Mouse (Mus musculus) adrenal gland, postnatal 10 days (tissue): ENCODE data around the gene Mgat4e. TPM values are rescaled to one million over a fixed set of nuclear protein-coding genes. Genes with fewer than 3 reads are reported as not detected.

ENCODE experiments used
- DNase-seq: peaks from one replicate; pipeline ENCODE4 v3.0.0; 2021; ENCODE audit warnings: mixed read lengths
- total RNA-seq, 2 experiments: library from RNA; stranded (reverse); gene quantifications; 2 replicates each; pipeline ENCODE4 v1.2.3; 2021

The Mgat4e gene
- total RNA-seq, 2 experiments from 2014 or later: not detected

- DNase-seq: peak; percentile 50
Measured at GRCm38 (mm10) chr1:134513312-134513860, 36.1 kb downstream of the Mgat4e start.

- no peak for DNase-seq
Measured at GRCm38 (mm10) chr1:134512584-134512983, 36.9 kb downstream of the Mgat4e start.

DNA sequence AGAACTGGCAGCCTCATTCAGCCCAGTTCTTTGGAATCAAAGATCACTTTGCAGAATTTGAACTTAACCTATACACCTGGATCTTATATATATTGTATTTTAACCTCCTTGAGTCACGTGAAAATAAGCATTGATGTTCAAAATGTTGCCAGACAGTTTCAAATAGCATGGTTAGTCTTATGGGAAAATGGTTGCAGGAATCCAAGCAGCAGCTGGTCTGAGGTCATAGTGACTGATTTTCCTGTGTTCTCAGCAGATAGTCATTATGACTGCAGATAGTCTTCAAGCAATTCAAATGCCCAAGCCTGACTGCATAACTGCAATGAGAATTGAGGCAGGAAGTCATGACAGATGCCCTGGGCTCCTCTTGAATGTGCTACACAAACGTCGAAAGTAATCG is 37.3 kb downstream of the Mgat4e start:
- DNase-seq: no peak

- DNase-seq: no peak
Measured at GRCm38 (mm10) chr1:134510018-134510417, 39.5 kb downstream of the Mgat4e start.

DNA sequence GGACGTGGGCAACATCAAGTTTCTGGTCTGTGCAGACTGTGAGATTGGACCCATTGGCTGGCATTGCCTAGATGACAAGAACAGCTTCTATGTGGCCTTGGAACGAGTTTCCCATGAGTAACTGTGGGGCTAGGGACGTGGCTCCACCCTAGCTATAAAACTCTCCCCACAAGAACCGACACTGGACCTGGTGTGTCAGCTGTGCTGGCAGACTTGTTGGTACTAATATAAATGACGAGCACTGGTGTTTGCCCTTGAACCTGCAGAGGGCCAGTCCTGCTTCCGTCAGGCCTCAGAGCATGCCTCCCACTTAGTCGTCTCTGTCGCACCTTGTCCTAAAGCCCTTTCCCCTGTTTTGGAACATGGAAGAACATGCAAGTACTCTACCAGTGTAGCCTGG is 43.3 kb downstream of the Mgat4e start:
- peak; percentile 29 for DNase-seq

DNA sequence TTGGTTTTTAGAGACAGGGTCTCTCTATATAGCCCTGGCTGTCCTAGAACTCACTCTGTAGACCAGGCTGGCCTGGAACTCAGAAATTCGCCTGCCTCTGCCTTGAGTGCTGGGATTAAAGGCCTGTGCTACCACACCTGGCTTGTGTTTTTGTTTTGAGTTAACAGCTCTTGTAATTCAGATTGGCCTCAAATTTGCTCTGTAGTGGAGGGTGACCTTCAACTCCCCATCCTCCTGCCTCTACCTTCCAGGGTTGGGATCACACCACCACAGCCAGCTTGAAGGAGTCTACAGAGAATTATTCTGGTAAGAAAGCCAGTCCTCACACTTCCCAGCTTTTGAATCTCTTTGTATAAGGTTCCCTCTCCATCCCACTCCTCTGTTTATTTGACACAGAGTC is 48.6 kb downstream of the Mgat4e start:
- no peak for DNase-seq

- DNase-seq: peak; percentile 61
Measured at GRCm38 (mm10) chr1:134495991-134496390, 53.5 kb downstream of the Mgat4e start.

GRCm38 (mm10) chr1:134495216-134495539 is 54.3 kb downstream of the Mgat4e start:
- DNase-seq: no peak

DNA sequence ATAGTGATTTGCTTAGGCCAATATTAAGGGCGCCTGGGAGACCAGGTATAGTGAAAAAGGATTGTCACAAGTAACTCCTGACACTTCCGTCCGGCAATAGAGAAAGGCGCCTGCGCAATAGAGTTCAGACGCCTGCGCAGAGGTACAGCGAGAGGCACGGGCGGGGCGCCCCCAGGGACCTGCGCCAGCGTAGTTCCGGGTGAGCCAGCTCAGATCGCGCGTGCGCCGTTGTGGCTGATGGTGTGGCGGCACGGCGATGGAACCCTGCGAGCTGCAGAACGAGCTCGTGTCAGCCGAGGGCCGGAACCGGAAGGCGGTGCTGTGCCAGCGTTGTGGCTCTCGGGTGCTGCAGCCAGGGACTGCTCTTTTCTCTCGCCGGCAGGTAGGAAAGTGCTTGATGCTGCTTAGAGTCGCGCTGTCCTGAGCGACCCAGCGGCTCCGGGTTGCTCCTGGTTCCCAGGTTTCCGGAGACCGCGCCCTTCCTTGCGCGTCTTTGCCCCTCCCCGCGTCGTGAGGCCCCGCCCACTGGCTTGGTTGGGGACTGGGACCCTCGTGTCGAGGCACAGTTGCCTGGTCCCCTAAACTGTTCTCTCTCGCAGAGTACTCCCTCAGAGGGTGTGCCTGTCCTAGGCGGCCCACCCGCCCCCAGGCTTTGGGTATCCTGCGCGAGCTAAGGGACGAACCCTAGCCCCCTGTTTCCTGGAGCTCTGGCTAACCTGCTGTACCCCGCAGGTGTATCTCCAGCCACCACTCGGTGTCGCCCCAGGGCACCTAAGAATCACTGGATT is 54.9 kb downstream of the Mgat4e start, which contains the start of gene Rabif:
Gene Rabif (plus strand): TSS at position 221 of the 788 bp plus-strand sequence.
- peak; percentile 99 for DNase-seq

DNA sequence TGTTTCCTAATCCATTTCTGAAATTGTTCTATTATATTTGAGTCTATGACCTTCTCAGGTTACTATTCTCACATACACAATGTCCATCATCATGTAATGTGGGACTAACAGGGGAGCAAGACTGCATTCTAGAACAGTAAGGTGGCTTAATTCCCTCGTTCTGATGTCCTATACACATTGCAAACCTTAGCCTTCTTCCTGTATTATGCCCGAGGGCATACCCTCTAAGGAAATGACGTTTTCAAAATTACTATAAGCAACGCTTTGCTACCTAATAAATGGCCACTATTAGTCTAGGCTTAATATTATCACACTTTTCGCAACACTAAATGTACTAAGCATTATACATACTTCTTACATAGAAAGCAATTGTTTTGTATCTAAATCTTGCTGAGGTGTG is 55.5 kb downstream of the Mgat4e start:
- no peak for DNase-seq

DNA sequence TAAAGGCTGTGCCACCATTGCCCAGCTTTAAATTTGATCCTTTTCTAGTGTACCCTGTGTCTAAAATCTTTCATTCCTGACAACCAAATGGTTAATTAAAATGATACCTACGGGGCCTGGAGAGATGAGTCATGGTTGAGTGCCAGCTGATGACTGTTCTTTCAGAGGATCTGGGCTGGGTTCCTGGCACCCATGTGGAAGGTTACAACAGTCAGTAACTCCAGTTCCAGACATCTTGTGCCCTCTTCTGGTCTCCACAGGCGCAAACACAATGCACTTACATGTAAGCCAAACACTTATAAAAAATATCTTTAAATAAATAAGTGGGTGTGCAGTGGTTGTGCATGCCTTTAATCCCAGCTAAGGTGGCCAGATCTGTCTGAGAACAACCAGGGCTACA is 56.0 kb downstream of the Mgat4e start:
- no peak for DNase-seq

- no peak for DNase-seq
Measured at GRCm38 (mm10) chr1:134492276-134492675, 57.2 kb downstream of the Mgat4e start.

Other genes with a start within 250 kb of the Mgat4e start
- 1 to 10 TPM; 1.5 to 3.0 TPM for gene Ppfia4, start 216.8 kb downstream of the Mgat4e start, total RNA-seq
- 10 to 100 TPM; 39.9 to 48.3 TPM for gene Tmem183a, start 187.7 kb downstream of the Mgat4e start, total RNA-seq
- not detected for gene 4933406M09Rik, start 163.7 kb downstream of the Mgat4e start, total RNA-seq
- gene Cyb5r1, start 144.1 kb downstream of the Mgat4e start, total RNA-seq: 10 to 100 TPM; 21.0 to 33.0 TPM
- gene Adipor1, start 134.3 kb downstream of the Mgat4e start, total RNA-seq: 100 to 1,000 TPM; 114 to 116 TPM
- 10 to 100 TPM; 16.4 to 22.3 TPM for gene Klhl12, start 94.2 kb downstream of the Mgat4e start, total RNA-seq
- gene Rabif, start 55.0 kb downstream of the Mgat4e start, total RNA-seq: 10 to 100 TPM; 22.6 to 26.6 TPM
- gene Kdm5b, start 10.5 kb upstream of the Mgat4e start, total RNA-seq: 10 to 100 TPM; 34.9 to 45.3 TPM
- gene Syt2, start 97.0 kb upstream of the Mgat4e start, total RNA-seq: 1 to 10 TPM; 1.3 to 5.2 TPM